Mouse (Mus musculus) skeletal muscle tissue, adult 2 months (tissue): ENCODE measurements at regions not wholly inside any gene's neighbourhood (a gene's known extent, or its start where the extent isn't known, plus 50 kb on each side); places are given as distances from the start of the nearest gene placed in this dataset.

Experiments
- DNase-seq: peaks from one replicate; pipeline ENCODE4 v3.0.0-alpha.2; 2012; ENCODE audit warnings: low read depth, low spot score

GRCm38 (mm10) chr16:29833875-29834274 lies 230.3 kb upstream of the Hes1 start:
- no peak for DNase-seq

GRCm38 (mm10) chr16:29834669-29835068 lies 229.5 kb upstream of the Hes1 start:
- no peak for DNase-seq

GRCm38 (mm10) chr16:29837025-29837629 lies 227.1 kb upstream of the Hes1 start:
- DNase-seq = no peak

- no peak for DNase-seq
Measured at GRCm38 (mm10) chr16:29837874-29838273, 226.3 kb upstream of the Hes1 start.

GRCm38 (mm10) chr16:29838981-29839661 lies 225.1 kb upstream of the Hes1 start:
- peak; percentile 52 for DNase-seq

- no peak for DNase-seq
Measured at GRCm38 (mm10) chr16:29839662-29840001, 224.6 kb upstream of the Hes1 start.

GRCm38 (mm10) chr16:29840412-29840811 lies 223.8 kb upstream of the Hes1 start:
- DNase-seq = no peak

- DNase-seq = no peak
Measured at GRCm38 (mm10) chr16:29841132-29841531, 223.1 kb upstream of the Hes1 start.

- no peak for DNase-seq
Measured at GRCm38 (mm10) chr16:29842071-29842470, 222.1 kb upstream of the Hes1 start.

- no peak for DNase-seq
Measured at GRCm38 (mm10) chr16:29843490-29843889, 220.7 kb upstream of the Hes1 start.

GRCm38 (mm10) chr16:29844706-29845596 lies 219.2 kb upstream of the Hes1 start:
- DNase-seq = no peak

- no peak for DNase-seq
Measured at GRCm38 (mm10) chr16:29845597-29845986, 218.6 kb upstream of the Hes1 start.

- no peak for DNase-seq
Measured at GRCm38 (mm10) chr16:29847059-29847458, 217.1 kb upstream of the Hes1 start.

GRCm38 (mm10) chr16:29847734-29848133 lies 216.4 kb upstream of the Hes1 start:
- no peak for DNase-seq

GRCm38 (mm10) chr16:29848527-29848926 lies 215.7 kb upstream of the Hes1 start:
- no peak for DNase-seq

- no peak for DNase-seq
Measured at GRCm38 (mm10) chr16:29849511-29849910, 214.7 kb upstream of the Hes1 start.

- DNase-seq = no peak
Measured at GRCm38 (mm10) chr16:29850616-29851015, 213.6 kb upstream of the Hes1 start.

GRCm38 (mm10) chr16:29851827-29852226 lies 212.4 kb upstream of the Hes1 start:
- DNase-seq = no peak

GRCm38 (mm10) chr16:29854805-29855565 lies 209.2 kb upstream of the Hes1 start:
- DNase-seq = no peak

- DNase-seq = no peak
Measured at GRCm38 (mm10) chr16:29856545-29856944, 207.6 kb upstream of the Hes1 start.

- no peak for DNase-seq
Measured at GRCm38 (mm10) chr16:29858645-29859044, 205.5 kb upstream of the Hes1 start.

- no peak for DNase-seq
Measured at GRCm38 (mm10) chr16:29860306-29860705, 203.9 kb upstream of the Hes1 start.
